Mouse (Mus musculus): ENCODE results near the gene Ereg.

GRCm38 (mm10) chr5:91074026-91074425 is 396 bp upstream of the Ereg start:
- no peak for TF ChIP-seq POLR2A (IDR thresholded peaks at IDR 0.05; ENCODE audit: borderline replicate concordance, low read depth, low read length)
- TF ChIP-seq CTCF (IDR thresholded peaks at IDR 0.05; ENCODE audit: low read depth, low read length) = no peak
